Mouse (Mus musculus) midbrain, embryonic 11.5 days (tissue): ENCODE data around the gene Il11. TPM values are rescaled to one million over a fixed set of nuclear protein-coding genes. Genes with fewer than 3 reads are reported as not detected.

Experiments used
- ATAC-seq: fragments of 200-750 bp; cut with Nextera tagmentation; 2 replicates; pipeline ENCODE4 v1.8.0; 2017; ENCODE audit warnings: moderate TSS enrichment, moderate library complexity; ENCODE audit not compliant: low FRiP score
- DNase-seq: peaks from one replicate; pipeline ENCODE4 v3.0.0; 2015; ENCODE audit warnings: low spot score; ENCODE audit errors: missing footprints
- H3K27ac ChIP-seq: fragments of 300-500 bp; sonication (generic); 2 replicates; pipeline ENCODE4 v1.5.1; 2014; ENCODE audit warnings: low read depth, low read length
- H3K27me3 ChIP-seq: fragments of 300-500 bp; sonication (generic); 2 replicates; pipeline ENCODE4 v1.6.1; 2014; ENCODE audit warnings: mild to moderate bottlenecking, low read length, moderate library complexity, mixed read lengths; ENCODE audit not compliant: control insufficient read depth, insufficient read depth
- H3K36me3 ChIP-seq: fragments of 300-500 bp; sonication (generic); 2 replicates; pipeline ENCODE4 v1.6.1; 2014; ENCODE audit warnings: mild to moderate bottlenecking, low read length, moderate library complexity, mixed read lengths; ENCODE audit not compliant: control insufficient read depth, insufficient read depth
- H3K4me1 ChIP-seq: fragments of 300-500 bp; sonication (generic); 2 replicates; pipeline ENCODE4 v1.6.1; 2014; ENCODE audit warnings: low read length; ENCODE audit not compliant: control insufficient read depth, insufficient read depth
- H3K4me2 ChIP-seq: fragments of 300-500 bp; sonication (generic); 2 replicates; pipeline ENCODE4 v1.6.1; 2014; ENCODE audit warnings: mild to moderate bottlenecking, moderate library complexity
- H3K4me3 ChIP-seq: fragments of 300-500 bp; sonication (generic); 2 replicates; pipeline ENCODE4 v1.5.1; 2014; ENCODE audit warnings: low read depth, low read length
- H3K9ac ChIP-seq: fragments of 300-500 bp; sonication (generic); 2 replicates; pipeline ENCODE4 v1.6.1; 2014; ENCODE audit warnings: low read length
- H3K9me3 ChIP-seq: fragments of 300-500 bp; sonication (generic); 2 replicates; pipeline ENCODE4 v1.6.1; 2016; ENCODE audit warnings: low read length; ENCODE audit not compliant: control insufficient read depth
- WGBS: fragments of 180-500 bp; shearing (Covaris S2); extraction: QIAGEN DNeasy Blood & Tissue Kit; methylation state at CpG from one replicate; pipeline ENCODE4 v1.1.7; 2014; 5-methylcytosine and 5-hydroxymethylcytosine counted together
- polyA plus RNA-seq: library from polyadenylated mRNA; unstranded; fragments of >200 nt; fragmentation: Nextera tagmentation; extraction: Ambion mirVana; gene quantifications from 2 replicates; pipeline ENCODE4 v1.2.1, GENCODE M21; 2014

The Il11 gene
- polyA plus RNA-seq, 1 experiment from 2014 or later: 0.07 TPM

GRCm38 (mm10) chr7:4777851-4778637 lies 4.6 kb downstream of the Il11 start:
- ATAC-seq: peak; percentile 31; the same call in 1 of the 2 replicates
- peaks cover 37% of the 10 kb centered on the region for H3K27me3 ChIP-seq
- DNase-seq: no peak
- H3K4me2 ChIP-seq: no peak overlapping the region
- H3K4me3 ChIP-seq: no peak overlapping the region
- peaks cover 9% of the 10 kb centered on the region for H3K4me1 ChIP-seq
- H3K36me3 ChIP-seq: no peaks in the 10 kb centered on the region
- WGBS: 5% methylated on average over 20 of the region's 20 CpGs
- no peak overlapping the region for H3K27ac ChIP-seq
- no peaks in the 10 kb centered on the region for H3K9me3 ChIP-seq
- no peak overlapping the region for H3K9ac ChIP-seq

- Histone ChIP-seq H3K27me3 (peaks cover 37% of the 10 kb centered on the region), H3K4me3 (peak overlapping the region; percentile 22), H3K9ac (peak overlapping the region; percentile 42), H3K27ac (no peak overlapping the region), H3K36me3 (no peaks in the 10 kb centered on the region), H3K9me3 (no peaks in the 10 kb centered on the region), H3K4me1 (peaks cover 9% of the 10 kb centered on the region), H3K4me2 (peak overlapping the region; percentile 42)
- DNase-seq (peak; percentile 95), ATAC-seq (peak; percentile 86)
- under 1% methylated on average over 34 of the region's 56 CpGs for WGBS
These were observed 5.5 kb downstream of the Il11 start for GRCm38 (mm10) chr7:4776861-4777830.

GRCm38 (mm10) chr7:4776131-4776530 lies 6.5 kb downstream of the Il11 start:
- Histone ChIP-seq H3K36me3 (no peaks in the 10 kb centered on the region), H3K9ac (no peak overlapping the region), H3K4me2 (no peak overlapping the region), H3K27ac (no peak overlapping the region), H3K9me3 (no peaks in the 10 kb centered on the region), H3K27me3 (peaks cover 37% of the 10 kb centered on the region), H3K4me3 (no peak overlapping the region), H3K4me1 (peaks cover 9% of the 10 kb centered on the region)
- no peak for DNase-seq
- ATAC-seq: no peak
- WGBS: 51% methylated on average over 10 of the region's 10 CpGs

- WGBS: 78% methylated on average over 4 of the region's 5 CpGs
These were observed 11.5 kb downstream of the Il11 start, which contains the start of gene Fam71e2 for GRCm38 (mm10) chr7:4771202-4771601. TSS of gene Fam71e2 (minus strand) at chr7:4771302.

GRCm38 (mm10) chr7:4764946-4765710 lies 17.5 kb downstream of the Il11 start:
- Histone ChIP-seq H3K9ac (no peak overlapping the region), H3K27me3 (no peaks in the 10 kb centered on the region), H3K4me1 (no peaks in the 10 kb centered on the region), H3K9me3 (no peaks in the 10 kb centered on the region), H3K36me3 (no peaks in the 10 kb centered on the region), H3K4me3 (no peak overlapping the region), H3K27ac (no peak overlapping the region), H3K4me2 (no peak overlapping the region)
- 14% methylated on average over 4 of the region's 4 CpGs for WGBS
- DNase-seq (no peak), ATAC-seq (no peak)

More at GRCm38 (mm10) chr7:4771202-4771601, 11.5 kb downstream of the Il11 start, which contains the start of gene Fam71e2:
- no peak within 1 kb of the TSS for H3K27ac ChIP-seq
- H3K27me3 ChIP-seq: peaks cover 6% of the 10 kb centered on the region
- no peaks in the 10 kb centered on the region for H3K36me3 ChIP-seq
- DNase-seq: no peak
- no peaks in the 10 kb centered on the region for H3K9me3 ChIP-seq
- no peak within 1 kb of the TSS for H3K9ac ChIP-seq
- no peak within 1 kb of the TSS for H3K4me2 ChIP-seq
- no peaks in the 10 kb centered on the region for H3K4me1 ChIP-seq
- ATAC-seq: no peak
- H3K4me3 ChIP-seq: no peak within 1 kb of the TSS

GRCm38 (mm10) chr7:4759670-4760069 lies 23.0 kb downstream of the Il11 start:
- no peak for DNase-seq

GRCm38 (mm10) chr7:4752821-4753570 lies 29.7 kb downstream of the Il11 start, which contains the start of gene Cox6b2:
TSS of gene Cox6b2 (minus strand) at chr7:4753094.
- no peaks in the 10 kb centered on the region for H3K27me3 ChIP-seq
- no peaks in the 10 kb centered on the region for H3K9me3 ChIP-seq
- peaks cover 12% of the 10 kb centered on the region for H3K4me1 ChIP-seq
- ATAC-seq (peak; percentile 94), DNase-seq (peak; percentile 98)
- WGBS: 4% methylated on average over 24 of the region's 24 CpGs
- peak within 1 kb of the TSS; percentile 30 for H3K4me3 ChIP-seq
- no peaks in the 10 kb centered on the region for H3K36me3 ChIP-seq
- peak within 1 kb of the TSS; percentile 51 for H3K9ac ChIP-seq
- peak within 1 kb of the TSS; percentile 51 for H3K4me2 ChIP-seq
- H3K27ac ChIP-seq: no peak within 1 kb of the TSS

More at GRCm38 (mm10) chr7:4759670-4760069, 23.0 kb downstream of the Il11 start:
- Histone ChIP-seq H3K36me3 (no peaks in the 10 kb centered on the region), H3K9me3 (no peaks in the 10 kb centered on the region), H3K9ac (no peak overlapping the region), H3K27ac (no peak overlapping the region), H3K27me3 (no peaks in the 10 kb centered on the region), H3K4me2 (no peak overlapping the region), H3K4me3 (no peak overlapping the region), H3K4me1 (no peaks in the 10 kb centered on the region)
- WGBS: 58% methylated on average over 1 of the region's 1 CpGs
- no peak for ATAC-seq
